Mouse (Mus musculus): ENCODE measurements at regions not wholly inside any gene's neighbourhood (a gene's known extent, or its start where the extent isn't known, plus 50 kb on each side); places are given as distances from the start of the nearest gene placed in this dataset.
A peak's percentile ranks its signal among the peaks of the same experiment; 100 is the strongest.
"Not testable (repeated sequence)": the region's sequence is repeated elsewhere in the genome, so short reads cannot be mapped to it uniquely, and the experiment has no call there.

- no peaks in the 10 kb centered on the region for H3K36me3 ChIP-seq
- no peak for ATAC-seq (ENCODE audit: low FRiP score)
- H3K4me1 ChIP-seq, result peaks cover 20% of the 10 kb centered on the region
- no peak overlapping the region for H3K4me3 ChIP-seq
- WGBS, result 32% methylated on average over 5 of the region's 5 CpGs
- 0 out of 2 replicates have a peak, but pooled peaks cover 5% of the 10 kb centered on the region for H3K27me3 ChIP-seq
- H3K4me2 ChIP-seq (replicated peaks), result no peak overlapping the region
- H3K27ac ChIP-seq, result no peak overlapping the region
- no peaks in the 10 kb centered on the region for H3K9me3 ChIP-seq (replicated peaks)
- H3K9ac ChIP-seq, result no peak overlapping the region
Observed at GRCm38 (mm10) chr11:114511994-114512393, 156.3 kb upstream of the Rpl38 start.

- no peak overlapping the region for H3K4me2 ChIP-seq (replicated peaks)
- H3K9me3 ChIP-seq (replicated peaks), result no peaks in the 10 kb centered on the region
- peaks cover 12% of the 10 kb centered on the region for H3K4me1 ChIP-seq
- H3K4me3 ChIP-seq, result no peak overlapping the region
- 17% methylated on average over 5 of the region's 5 CpGs for WGBS
- no peaks in the 10 kb centered on the region for H3K36me3 ChIP-seq
- peaks cover 3% of the 10 kb centered on the region; the same call in 1 of the 2 replicates for H3K27me3 ChIP-seq
- no peak overlapping the region for H3K27ac ChIP-seq
- no peak overlapping the region for H3K9ac ChIP-seq
- ATAC-seq (ENCODE audit: low FRiP score), result peak; percentile 32; the same call in 1 of the 2 replicates
Observed at GRCm38 (mm10) chr11:114502562-114502961, 165.8 kb upstream of the Rpl38 start.

GRCm38 (mm10) chr11:114501869-114502540, 166.3 kb upstream of the Rpl38 start:
- H3K27me3 ChIP-seq, result peaks cover 3% of the 10 kb centered on the region; the same call in 1 of the 2 replicates
- no peaks in the 10 kb centered on the region for H3K36me3 ChIP-seq
- ATAC-seq (ENCODE audit: low FRiP score), result no peak
- no peak overlapping the region for H3K4me3 ChIP-seq
- H3K9me3 ChIP-seq (replicated peaks), result no peaks in the 10 kb centered on the region
- H3K4me2 ChIP-seq (replicated peaks), result no peak overlapping the region
- H3K27ac ChIP-seq, result no peak overlapping the region
- 0 out of 2 replicates have a peak overlapping the region, but pooled peaks have one; percentile 23 for H3K9ac ChIP-seq
- 52% methylated on average over 4 of the region's 5 CpGs for WGBS
- peaks cover 12% of the 10 kb centered on the region for H3K4me1 ChIP-seq

GRCm38 (mm10) chr11:114500416-114500815, 167.9 kb upstream of the Rpl38 start:
- no peak for ATAC-seq (ENCODE audit: low FRiP score)
- WGBS, result 91% methylated on average over 7 of the region's 7 CpGs
- no peak overlapping the region for H3K27ac ChIP-seq

DNA sequence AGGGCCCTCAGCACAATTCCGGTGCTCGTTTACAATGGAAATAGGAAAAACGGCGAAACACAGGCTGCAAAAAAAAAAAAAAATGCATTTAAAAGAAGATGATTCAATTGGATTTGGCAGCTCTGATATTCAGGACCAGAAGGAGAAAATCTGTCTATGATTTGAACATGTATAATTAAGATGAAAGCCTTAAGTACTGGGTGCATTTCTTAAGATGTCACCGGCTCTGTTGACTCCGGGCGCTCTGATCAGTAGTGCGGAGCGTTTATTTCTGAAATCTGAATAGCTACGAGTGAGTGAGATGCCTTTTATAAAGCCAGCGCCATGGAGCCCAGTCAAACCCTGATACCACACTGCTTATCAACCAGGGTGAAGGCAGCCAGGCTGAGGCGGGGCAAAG, 168.7 kb upstream of the Rpl38 start:
- Histone ChIP-seq H3K4me3 (no peak overlapping the region), H3K36me3 (no peaks in the 10 kb centered on the region), H3K9ac (no peak overlapping the region), H3K27ac (no peak overlapping the region), H3K9me3 (replicated peaks) (no peaks in the 10 kb centered on the region), H3K27me3 (peaks cover 3% of the 10 kb centered on the region; the same call in 1 of the 2 replicates), H3K4me2 (replicated peaks) (no peak overlapping the region), H3K4me1 (peaks cover 21% of the 10 kb centered on the region)
- WGBS, result 77% methylated on average over 12 of the region's 12 CpGs
- no peak for ATAC-seq (ENCODE audit: low FRiP score)

More at GRCm38 (mm10) chr11:114500416-114500815, 167.9 kb upstream of the Rpl38 start:
- H3K27me3 ChIP-seq, result peaks cover 3% of the 10 kb centered on the region; the same call in 1 of the 2 replicates
- H3K4me2 ChIP-seq (replicated peaks), result no peak overlapping the region
- H3K9me3 ChIP-seq (replicated peaks), result no peaks in the 10 kb centered on the region
- H3K9ac ChIP-seq, result no peak overlapping the region
- H3K4me1 ChIP-seq, result peaks cover 20% of the 10 kb centered on the region
- H3K4me3 ChIP-seq, result no peak overlapping the region
- H3K36me3 ChIP-seq, result no peaks in the 10 kb centered on the region

GRCm38 (mm10) chr11:114495520-114495921, 172.8 kb upstream of the Rpl38 start:
- Histone ChIP-seq H3K4me1 (peaks cover 9% of the 10 kb centered on the region; the same call in 1 of the 2 replicates), H3K27ac (no peak overlapping the region), H3K27me3 (peaks cover 15% of the 10 kb centered on the region), H3K9ac (no peak overlapping the region), H3K9me3 (replicated peaks) (no peaks in the 10 kb centered on the region), H3K4me3 (no peak overlapping the region), H3K36me3 (no peaks in the 10 kb centered on the region), H3K4me2 (replicated peaks) (no peak overlapping the region)
- WGBS, result 55% methylated on average over 5 of the region's 5 CpGs
- ATAC-seq (ENCODE audit: low FRiP score), result no peak

- Histone ChIP-seq H3K4me1 (peaks cover 22% of the 10 kb centered on the region), H3K9ac (no peak overlapping the region), H3K27me3 (peaks cover 10% of the 10 kb centered on the region; the same call in 1 of the 2 replicates), H3K4me3 (no peak overlapping the region), H3K9me3 (replicated peaks) (no peaks in the 10 kb centered on the region), H3K27ac (no peak overlapping the region; the same call in 1 of the 2 replicates), H3K36me3 (no peaks in the 10 kb centered on the region), H3K4me2 (replicated peaks) (no peak overlapping the region)
- WGBS, result 38% methylated on average over 8 of the region's 8 CpGs
- no peak for ATAC-seq (ENCODE audit: low FRiP score)
Observed at GRCm38 (mm10) chr11:114486455-114486854, 181.9 kb upstream of the Rpl38 start.

DNA sequence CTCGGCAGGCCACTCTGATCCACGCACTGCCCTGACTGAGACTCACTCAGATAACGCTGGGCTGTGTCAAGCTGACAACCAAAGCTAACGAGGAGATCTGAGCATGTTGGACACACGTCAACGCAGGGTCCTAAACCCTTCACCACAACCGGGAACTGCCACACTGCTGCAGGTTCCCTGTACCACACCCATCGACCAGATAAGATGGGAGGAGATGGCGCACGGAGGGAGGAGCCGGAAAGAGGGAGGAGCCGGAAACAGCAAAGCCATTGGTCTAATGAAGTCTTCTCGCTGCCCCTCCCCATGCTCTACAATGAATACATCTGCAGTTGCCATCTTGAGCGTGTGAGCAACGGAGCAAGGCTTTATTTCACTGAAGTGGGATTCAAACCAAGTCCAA, 182.9 kb upstream of the Rpl38 start:
- Histone ChIP-seq H3K27me3 (peaks cover 10% of the 10 kb centered on the region), H3K4me2 (replicated peaks) (no peak overlapping the region), H3K9ac (no peak overlapping the region), H3K27ac (no peak overlapping the region), H3K4me1 (peaks cover 22% of the 10 kb centered on the region), H3K9me3 (replicated peaks) (no peaks in the 10 kb centered on the region), H3K4me3 (no peak overlapping the region), H3K36me3 (no peaks in the 10 kb centered on the region)
- ATAC-seq (ENCODE audit: low FRiP score), result no peak; the same call in 1 of the 2 replicates
- 68% methylated on average over 15 of the region's 15 CpGs for WGBS

DNA sequence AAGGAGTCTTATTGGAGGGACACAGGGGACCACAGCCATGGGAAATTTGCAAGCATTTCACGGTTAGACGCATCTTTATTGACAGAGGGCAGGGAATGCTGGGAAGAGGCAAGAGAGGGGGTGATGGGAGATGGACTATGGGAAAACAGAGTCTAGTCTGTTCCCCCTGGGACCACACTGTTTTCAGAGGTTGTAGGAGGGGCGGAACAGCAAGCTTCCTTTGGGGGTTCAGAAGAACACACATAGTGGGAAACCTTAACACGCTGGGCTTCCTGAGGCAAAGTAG, 183.7 kb upstream of the Rpl38 start:
- H3K4me1 ChIP-seq, result peaks cover 22% of the 10 kb centered on the region
- no peaks in the 10 kb centered on the region for H3K36me3 ChIP-seq
- no peak overlapping the region for H3K27ac ChIP-seq
- peak; percentile 29; the same call in 1 of the 2 replicates for ATAC-seq (ENCODE audit: low FRiP score)
- H3K27me3 ChIP-seq, result peaks cover 18% of the 10 kb centered on the region
- H3K9ac ChIP-seq, result no peak overlapping the region
- 54% methylated on average over 4 of the region's 4 CpGs for WGBS
- no peak overlapping the region for H3K4me2 ChIP-seq (replicated peaks)
- H3K4me3 ChIP-seq, result no peak overlapping the region
- no peaks in the 10 kb centered on the region for H3K9me3 ChIP-seq (replicated peaks)

GRCm38 (mm10) chr11:114483823-114484667, 184.3 kb upstream of the Rpl38 start:
- Histone ChIP-seq H3K4me2 (replicated peaks) (no peak overlapping the region), H3K27ac (peak overlapping the region; percentile 30; the same call in 1 of the 2 replicates), H3K4me1 (peaks cover 23% of the 10 kb centered on the region), H3K9me3 (replicated peaks) (no peaks in the 10 kb centered on the region), H3K27me3 (peaks cover 18% of the 10 kb centered on the region), H3K36me3 (no peaks in the 10 kb centered on the region), H3K9ac (no peak overlapping the region), H3K4me3 (no peak overlapping the region)
- WGBS, result 66% methylated on average over 12 of the region's 12 CpGs
- ATAC-seq (ENCODE audit: low FRiP score), result 0 out of 2 replicates have a peak, but pooled peaks have one; percentile 23

DNA sequence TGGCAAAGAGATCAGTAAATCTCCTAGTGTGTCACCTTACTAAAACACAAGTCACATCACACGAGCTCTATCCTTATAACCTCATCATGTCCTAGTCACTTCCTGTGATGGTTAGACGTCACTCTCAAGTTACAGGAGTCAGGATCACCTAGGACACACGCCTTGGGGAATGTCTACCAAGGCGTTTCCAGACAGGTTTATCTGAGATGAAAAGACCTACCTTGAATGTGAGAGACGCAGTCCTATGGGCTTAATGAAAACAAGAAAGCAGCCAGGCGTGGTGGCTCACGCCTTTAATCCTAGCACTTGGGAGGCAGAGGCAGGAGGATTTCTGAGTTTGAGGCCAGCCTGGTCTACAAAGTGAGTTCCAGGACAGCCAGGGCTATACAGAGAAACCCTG, 185.0 kb upstream of the Rpl38 start:
- WGBS, result 86% methylated on average over 7 of the region's 7 CpGs
- peaks cover 29% of the 10 kb centered on the region for H3K4me1 ChIP-seq
- not testable (repeated sequence) for H3K4me2 ChIP-seq (replicated peaks); ATAC-seq (ENCODE audit: low FRiP score); H3K27ac ChIP-seq; H3K9me3 ChIP-seq (replicated peaks); H3K4me3 ChIP-seq; H3K9ac ChIP-seq; H3K36me3 ChIP-seq
- H3K27me3 ChIP-seq, result peaks cover 18% of the 10 kb centered on the region

- H3K9ac ChIP-seq, result no peak overlapping the region
- H3K4me3 ChIP-seq, result no peak overlapping the region
- peaks cover 13% of the 10 kb centered on the region for H3K27me3 ChIP-seq
- WGBS, result 63% methylated on average over 10 of the region's 10 CpGs
- H3K27ac ChIP-seq, result no peak overlapping the region
- H3K36me3 ChIP-seq, result no peaks in the 10 kb centered on the region
- peaks cover 31% of the 10 kb centered on the region for H3K4me1 ChIP-seq
- no peak overlapping the region for H3K4me2 ChIP-seq (replicated peaks)
- no peaks in the 10 kb centered on the region for H3K9me3 ChIP-seq (replicated peaks)
- no peak for ATAC-seq (ENCODE audit: low FRiP score)
Observed at GRCm38 (mm10) chr11:114482070-114482469, 186.3 kb upstream of the Rpl38 start.
